Mouse (Mus musculus): ENCODE results near the gene Olfr812.
"Not testable (repeated sequence)": the region's sequence is repeated elsewhere in the genome, so short reads cannot be mapped to it uniquely, and the experiment has no call there.

The Olfr812 gene

GRCm38 (mm10) chr10:129845994-129846393 lies at the start of gene Olfr812:
TSS of gene Olfr812 (minus strand) at chr10:129846094.
- no peak for DNase-seq

- no peak for DNase-seq
Observed at GRCm38 (mm10) chr10:129885934-129886333, 40.0 kb upstream of the Olfr812 start.

GRCm38 (mm10) chr10:129885496-129885895 lies 39.6 kb upstream of the Olfr812 start:
- DNase-seq: not testable (repeated sequence)

- not testable (repeated sequence) for DNase-seq
Observed at GRCm38 (mm10) chr10:129879751-129880150, 33.9 kb upstream of the Olfr812 start, which contains the start of gene Olfr814. TSS of gene Olfr814 (minus strand) at chr10:129879851.

GRCm38 (mm10) chr10:129855067-129855466 lies 9.2 kb upstream of the Olfr812 start, which contains the start of gene Olfr813:
TSS of gene Olfr813 (plus strand) at chr10:129855367.
- no peak for DNase-seq

- DNase-seq: no peak
Observed at GRCm38 (mm10) chr10:129847343-129847742, 1.4 kb upstream of the Olfr812 start.

- DNase-seq: no peak
Observed at GRCm38 (mm10) chr10:129804296-129804695, 41.6 kb downstream of the Olfr812 start, which contains the start of gene Olfr811. TSS of gene Olfr811 (minus strand) at chr10:129804396.

- DNase-seq: no peak
Observed at GRCm38 (mm10) chr10:129794817-129795216, 51.1 kb downstream of the Olfr812 start, which contains the start of gene Olfr810. TSS of gene Olfr810 (minus strand) at chr10:129794917.
